ENCODE assay signal across 25 mouse cellular contexts in the genomic region with DNA sequence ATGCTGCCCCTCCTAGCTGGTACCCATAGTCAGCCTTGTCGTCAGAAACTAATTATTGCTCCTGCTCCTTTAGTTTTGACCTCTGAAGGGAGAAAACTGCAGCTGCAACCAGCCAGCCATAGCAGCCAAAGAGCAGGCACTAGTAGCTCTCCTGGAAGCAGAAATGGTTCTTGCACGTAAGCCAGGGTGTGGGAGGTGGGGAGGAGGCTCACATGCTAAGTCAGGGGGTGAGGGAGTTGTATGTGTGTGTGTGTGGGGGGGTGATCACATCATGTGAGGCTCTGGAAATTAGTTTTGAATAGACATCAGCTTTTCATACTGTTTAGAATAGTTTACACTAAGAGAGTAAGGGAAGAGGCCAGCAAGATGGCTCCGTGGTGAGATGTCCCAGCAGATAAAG. TPM values are rescaled to one million over a fixed set of nuclear protein-coding genes. Genes with fewer than 3 reads are reported as not detected.
"Had no signal": no experiment of that assay in that cellular context is flagged by ENCODE, and none has a peak within 500 bp of the region (broad histone marks: within the 10 kb centered on the region; RNA-seq: fewer than 3 reads in every experiment).

No protein-coding gene starts in this region.

- H3K9ac ChIP-seq: limb, embryonic 13.5 days; liver, embryonic 14.5 days; neural tube, embryonic 12.5 days had no signal

- H3K27me3 ChIP-seq: limb, embryonic 13.5 days; neural tube, embryonic 12.5 days had no signal

- DNase-seq: kidney, adult 8-10 months; left cerebral cortex, postnatal 4 days; lung, adult 18-20 months; lung, postnatal 4 days; midbrain, embryonic 14.5 days; retina, postnatal 1 day; right cerebral cortex, postnatal 4 days; spleen, adult 18-20 months; thymus, postnatal 4 days had no signal

- H3K9me3 ChIP-seq: limb, embryonic 13.5 days; midbrain, embryonic 10.5 days; neural tube, embryonic 12.5 days had no signal

- H3K27ac ChIP-seq: limb, embryonic 13.5 days; liver, embryonic 14.5 days; midbrain, embryonic 10.5 days; neural tube, embryonic 12.5 days had no signal

- H3K4me3 ChIP-seq: limb, embryonic 13.5 days; midbrain, embryonic 10.5 days; neural tube, embryonic 12.5 days had no signal

- H3K36me3 ChIP-seq: limb, embryonic 13.5 days; midbrain, embryonic 10.5 days; neural tube, embryonic 12.5 days had no signal

- H3K4me2 ChIP-seq: limb, embryonic 13.5 days; neural tube, embryonic 12.5 days had no signal

- H3K4me1 ChIP-seq: limb, embryonic 13.5 days; midbrain, embryonic 10.5 days had no signal

RNA-seq across cellular contexts. Expression of gene Fam71f1, which starts 1.0 kb away (rescaled TPM):
- total RNA-seq: layer of hippocampus, adult 8-10 months; layer of hippocampus, postnatal 14 days; left cerebral cortex, adult 18-20 months; left cerebral cortex, postnatal 10 days; left cerebral cortex, postnatal 4 days; liver, adult 2 months; megakaryocyte, adult 5-6 weeks; neutrophil, adult 5-6 weeks had no signal
- polyA plus RNA-seq: intestine, embryonic 16.5 days; large intestine, adult 2 months; liver, adult 2 months; liver, embryonic 14.5 days; lung, embryonic 16.5 days; midbrain, embryonic 10.5 days; midbrain, embryonic 14.5 days; neural tube, embryonic 12.5 days; stomach, embryonic 14.5 days; thymus, postnatal 0 days had no signal

RNA-seq across cellular contexts. Expression of gene Fam71f2, which starts 38.5 kb away (rescaled TPM):
- total RNA-seq: left cerebral cortex, postnatal 4 days; liver, adult 2 months; megakaryocyte, adult 5-6 weeks; neutrophil, adult 5-6 weeks had no signal
- polyA plus RNA-seq: liver, adult 2 months had no signal
